Mouse (Mus musculus) cerebellum, postnatal 36 days (tissue): Measurements from ENCODE around the gene Mccc2.
"Not testable (repeated sequence)": the region's sequence is repeated elsewhere in the genome, so short reads cannot be mapped to it uniquely, and the experiment has no call there.

Source experiments
- DNase-seq, 2 experiments: peaks; one replicate each; pipeline ENCODE4 v3.0.0; 2021 to 2022; ENCODE audit warnings: mixed read lengths in 2 of 2

Gene Mccc2

DNA sequence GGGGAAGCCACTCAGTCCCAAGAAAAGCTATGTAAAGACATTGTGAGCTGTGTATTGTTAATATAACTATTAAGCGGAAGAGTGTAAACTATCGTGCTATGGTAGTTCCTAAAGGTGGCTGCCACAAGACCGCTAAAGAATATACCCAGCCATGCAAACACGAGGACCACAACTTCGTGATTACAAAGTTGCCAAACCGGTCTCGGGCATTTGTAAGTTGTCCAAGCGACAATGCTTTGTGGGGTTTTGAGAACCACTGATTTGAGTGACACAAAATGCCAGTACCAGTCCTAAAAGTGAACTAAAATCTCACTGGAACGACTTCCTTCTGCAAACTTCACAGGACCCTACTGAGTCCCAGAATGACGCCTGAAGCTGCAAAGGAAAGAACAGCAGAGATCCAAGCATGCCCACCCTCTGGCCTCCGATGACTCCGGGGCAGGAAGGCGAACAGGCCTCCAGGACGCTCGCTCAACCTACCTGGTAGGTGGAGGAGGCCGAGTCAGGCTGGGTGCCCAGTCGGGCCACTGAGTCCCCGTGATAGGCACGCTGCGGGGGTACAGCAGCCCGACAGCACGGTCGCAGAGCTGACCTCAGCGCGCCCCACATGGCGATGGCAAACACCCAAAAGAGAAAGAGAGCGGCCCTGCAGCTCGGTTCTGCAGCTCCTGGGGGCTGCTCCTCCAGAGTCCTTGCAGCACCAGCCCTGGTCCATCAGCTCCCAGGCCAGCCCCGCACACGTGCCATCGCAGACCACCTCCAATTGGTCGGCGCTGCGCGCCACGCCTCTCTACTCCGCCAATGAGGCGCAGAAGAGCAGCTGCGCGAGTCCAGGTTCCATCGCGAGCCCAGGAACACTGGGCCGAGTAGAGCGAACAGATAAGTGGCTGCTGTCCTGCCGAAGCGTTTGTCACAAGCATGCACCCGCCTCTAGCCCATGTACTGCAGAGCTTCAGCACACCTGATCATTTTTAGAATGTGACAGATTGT is at the start of gene Mccc2:
Mccc2 (minus strand) TSS at position 734 of the 990 bp plus-strand sequence.
- peak; percentile 77 to 87 for DNase-seq

DNA sequence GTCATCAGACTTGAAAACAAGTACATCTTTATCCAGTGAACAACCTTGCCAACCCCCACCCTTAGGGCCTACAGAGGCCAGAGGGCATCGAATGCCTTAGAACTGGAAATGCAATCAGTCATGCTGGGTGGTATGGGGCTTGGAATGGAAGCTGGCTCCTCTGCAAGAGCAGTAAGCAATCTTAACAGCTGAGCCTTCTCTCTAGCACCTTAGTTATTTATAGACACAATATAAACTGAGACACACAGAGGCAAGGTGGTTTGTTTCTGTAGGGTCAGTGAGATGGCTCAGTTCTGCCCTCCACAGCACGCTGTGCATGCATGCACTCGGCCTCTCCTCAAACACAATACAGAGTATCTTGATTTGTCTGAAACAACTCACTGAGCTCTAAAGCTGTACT is 48.5 kb upstream of the Mccc2 start:
- DNase-seq: no peak

DNA sequence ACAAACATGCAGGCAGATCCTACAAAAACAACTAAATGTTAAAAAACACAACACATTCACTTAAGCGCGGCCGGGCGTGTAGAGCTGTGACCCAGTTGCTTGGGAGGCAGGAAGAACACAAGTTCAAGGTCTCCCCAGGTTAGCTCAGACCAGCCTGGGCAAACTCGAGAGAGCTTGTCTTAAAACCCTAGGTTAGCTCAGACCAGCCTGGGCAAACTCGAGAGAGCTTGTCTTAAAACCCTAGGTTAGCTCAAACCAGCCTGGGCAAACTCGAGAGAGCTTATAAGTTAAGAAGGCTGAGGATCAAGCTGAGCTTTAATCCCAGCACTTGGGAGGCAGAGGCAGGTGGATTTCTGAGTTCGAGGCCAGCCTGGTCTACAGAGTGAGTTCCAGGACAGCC is 42.3 kb upstream of the Mccc2 start:
- DNase-seq: not testable (repeated sequence)

DNA sequence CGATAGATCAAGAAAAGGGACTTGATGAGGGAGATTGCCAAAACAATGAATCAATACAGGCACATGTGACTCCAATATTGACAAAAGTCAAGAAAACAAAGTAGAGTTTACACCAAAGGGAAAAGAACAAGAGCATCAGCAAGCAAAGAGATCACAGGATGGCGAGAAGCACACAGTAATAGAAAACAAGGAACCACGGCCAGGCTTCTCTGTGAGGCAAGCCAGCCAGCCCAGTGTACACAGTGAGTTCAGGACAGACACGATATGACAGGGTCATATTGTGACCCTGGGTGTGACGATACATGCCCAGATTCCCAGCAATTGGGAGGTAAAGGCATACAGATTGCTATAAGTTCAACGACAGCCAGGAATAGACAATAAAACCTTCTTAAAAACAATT is 10.6 kb upstream of the Mccc2 start:
- DNase-seq: no peak

DNA sequence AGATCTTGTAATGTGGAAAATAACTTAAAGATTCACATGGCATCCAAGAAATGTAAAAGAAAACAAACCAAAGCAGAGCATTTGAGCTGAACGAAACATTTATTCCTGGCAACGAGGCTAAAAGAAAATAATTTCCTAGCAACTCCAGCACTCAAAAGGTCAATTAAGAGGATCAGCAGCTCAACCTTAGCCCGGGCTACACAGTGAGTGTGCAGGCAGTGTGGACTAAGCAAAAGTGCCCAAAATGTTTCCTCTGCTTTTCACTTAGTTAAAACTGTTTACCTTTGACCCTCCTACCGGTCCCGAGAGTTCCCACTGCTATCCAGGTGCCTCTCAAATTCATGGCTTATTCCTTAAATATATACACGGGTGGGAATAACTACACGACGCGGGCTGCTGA is 1.5 kb upstream of the Mccc2 start:
- DNase-seq: no peak

DNA sequence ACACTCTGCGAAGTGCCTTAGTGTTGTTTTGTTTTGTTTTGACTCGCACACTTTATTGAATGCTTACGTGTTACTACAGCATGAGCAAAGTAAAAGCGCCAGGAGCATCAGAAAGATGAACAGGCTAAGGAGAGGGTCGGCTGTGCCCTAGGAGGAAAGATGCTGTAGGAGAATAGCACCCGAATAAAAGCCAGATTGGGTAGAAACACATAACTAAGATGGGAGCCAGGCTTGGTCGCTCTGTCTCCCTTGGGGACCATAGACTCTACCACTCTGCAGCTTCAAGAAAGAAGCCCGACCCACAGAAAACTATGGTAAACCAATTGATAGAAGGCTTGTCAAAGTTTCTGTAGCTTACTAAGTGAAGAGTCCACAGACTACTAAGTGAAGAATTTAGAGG is 498 bp upstream of the Mccc2 start:
- no peak for DNase-seq

DNA sequence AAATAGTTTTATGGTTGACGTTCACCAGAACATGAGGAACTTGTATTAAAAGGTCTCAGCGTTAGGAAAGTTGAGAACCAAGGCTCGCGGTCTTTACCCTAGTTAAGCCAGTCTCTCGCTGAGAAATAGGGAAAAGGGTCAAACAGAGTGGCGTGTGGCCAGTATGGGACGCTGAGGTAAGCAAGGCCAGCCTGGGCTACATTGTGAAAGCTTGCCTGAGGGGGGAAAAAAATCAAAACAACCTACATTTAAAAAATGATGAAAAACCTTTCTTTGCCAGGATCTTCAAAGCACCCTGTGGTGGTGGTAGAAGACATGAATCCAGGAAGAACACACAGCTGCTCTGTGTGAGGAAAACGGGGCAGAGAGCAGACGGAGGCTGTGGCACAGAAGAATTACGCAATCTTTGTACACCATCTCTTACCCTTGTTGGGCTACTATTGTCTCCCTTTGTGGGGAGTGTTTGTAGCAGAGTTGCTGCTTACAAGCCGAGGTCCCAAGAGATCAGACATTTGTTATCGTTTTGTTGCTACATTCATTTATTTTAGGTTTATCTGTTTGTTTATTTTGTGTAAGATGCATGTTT is 9.4 kb downstream of the Mccc2 start:
- no peak for DNase-seq

DNA sequence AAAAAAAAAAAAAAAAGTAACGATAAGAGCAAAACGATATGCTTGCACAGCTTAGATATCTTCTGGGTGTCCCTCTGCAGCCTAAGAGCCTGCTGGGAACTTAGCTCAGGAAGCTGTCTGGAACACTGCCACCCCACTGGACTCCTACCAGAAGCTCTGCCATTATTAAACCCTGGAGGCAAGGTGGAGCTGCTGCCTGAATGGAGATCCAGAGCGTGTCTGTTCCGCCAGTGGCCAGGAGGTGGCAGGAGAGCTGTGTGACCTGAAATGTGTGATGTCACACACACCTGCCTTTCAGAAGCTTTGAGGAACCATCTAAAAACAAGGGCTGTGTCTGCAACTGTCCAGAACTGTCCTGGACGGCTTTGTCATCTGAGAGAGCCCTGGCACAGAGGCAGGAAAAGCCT is 13.6 kb downstream of the Mccc2 start:
- DNase-seq: peak; percentile 87 to 88

DNA sequence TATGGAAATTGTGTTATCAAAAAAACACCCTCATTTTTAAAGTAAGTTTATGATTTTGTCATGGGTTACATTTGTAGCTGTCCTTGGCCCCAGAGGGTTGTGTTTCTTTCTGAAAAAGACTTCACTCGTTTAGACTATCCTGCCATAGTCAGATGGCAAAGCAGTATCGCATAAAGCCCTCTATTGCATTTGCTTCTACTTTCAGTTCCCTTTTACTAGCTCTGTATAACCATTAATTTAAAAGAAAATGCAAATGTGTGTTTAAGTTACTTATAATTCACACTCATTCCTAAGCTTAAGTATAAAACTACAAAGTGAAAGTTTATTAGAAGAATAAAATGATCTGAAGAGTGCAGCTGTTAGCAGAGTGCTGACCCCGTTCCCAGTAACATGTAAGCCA is 16.4 kb downstream of the Mccc2 start:
- DNase-seq: no peak

DNA sequence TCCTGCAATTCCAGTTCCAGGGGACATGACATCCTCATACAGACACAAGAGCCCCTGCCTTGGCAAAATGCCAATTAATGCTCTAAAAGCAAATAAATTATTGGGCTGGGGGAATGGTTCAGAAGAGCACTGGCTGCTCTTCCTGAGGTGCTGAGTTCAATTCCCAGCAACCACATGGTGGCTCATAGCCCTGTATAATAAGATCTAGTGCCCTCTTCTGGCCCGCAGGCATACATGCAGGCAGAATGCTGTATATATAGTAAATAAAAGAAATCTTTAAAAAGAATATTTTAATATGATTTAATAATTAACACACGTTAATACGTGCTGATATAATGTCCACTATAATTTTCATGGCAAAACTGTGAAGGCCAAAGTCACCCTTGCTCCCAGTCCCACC is 17.3 kb downstream of the Mccc2 start:
- DNase-seq: no peak

DNA sequence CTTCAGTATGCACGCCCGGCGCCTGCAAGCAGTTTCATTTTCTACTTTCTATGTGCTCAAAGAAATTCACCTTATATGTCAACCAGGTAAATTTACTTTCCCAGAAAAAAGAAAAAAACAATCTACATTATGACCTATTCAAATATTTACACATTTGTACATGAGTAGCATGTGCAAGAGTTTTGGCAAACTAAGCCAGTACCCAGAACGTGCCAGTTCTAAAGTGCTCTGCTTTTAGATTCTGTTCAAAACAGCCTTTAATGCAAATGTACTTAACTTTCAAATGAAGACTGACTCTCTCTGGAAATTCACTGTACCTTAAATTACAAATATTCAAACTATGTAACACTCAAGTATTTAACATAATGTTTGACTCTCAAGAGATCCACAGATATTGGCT is 25.8 kb downstream of the Mccc2 start:
- DNase-seq: no peak

DNA sequence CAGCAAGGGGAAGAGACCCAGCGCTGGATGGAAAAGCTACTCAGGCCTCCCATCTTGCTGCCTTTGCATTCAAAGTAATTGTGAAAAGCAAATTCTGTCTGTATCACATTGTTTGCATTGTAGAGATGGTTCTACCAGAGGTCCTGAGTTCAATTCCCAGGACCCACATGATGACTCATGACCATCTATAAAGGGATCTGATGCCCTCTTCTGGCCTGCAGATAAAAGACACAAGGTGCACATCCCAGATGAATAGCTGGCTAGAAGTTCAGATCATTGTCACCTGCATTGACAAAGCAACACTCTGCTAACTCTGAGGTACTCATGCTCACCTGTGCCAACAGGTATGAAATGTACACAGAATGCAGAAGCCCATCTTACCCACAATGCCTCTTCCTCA is 32.1 kb downstream of the Mccc2 start:
- no peak for DNase-seq

DNA sequence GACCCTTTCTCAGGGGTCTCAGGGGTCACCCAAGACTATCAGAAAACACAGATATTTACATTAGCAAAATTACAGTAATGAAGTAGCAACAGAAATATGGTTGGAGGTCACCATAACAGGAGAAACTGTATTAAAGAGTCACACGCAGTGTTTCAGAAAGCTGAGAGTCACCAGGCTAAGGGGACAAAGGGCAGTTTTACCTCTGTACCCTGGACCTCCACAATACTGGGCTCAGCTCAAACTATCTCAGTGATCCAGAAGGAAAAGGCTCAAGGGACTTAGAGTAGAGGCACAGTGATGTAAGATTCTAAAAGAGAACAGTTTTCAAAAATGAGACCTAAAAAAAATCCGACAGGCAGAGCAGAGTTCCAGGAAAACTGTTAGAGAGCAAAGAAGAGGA is 36.0 kb downstream of the Mccc2 start:
- DNase-seq: no peak

DNA sequence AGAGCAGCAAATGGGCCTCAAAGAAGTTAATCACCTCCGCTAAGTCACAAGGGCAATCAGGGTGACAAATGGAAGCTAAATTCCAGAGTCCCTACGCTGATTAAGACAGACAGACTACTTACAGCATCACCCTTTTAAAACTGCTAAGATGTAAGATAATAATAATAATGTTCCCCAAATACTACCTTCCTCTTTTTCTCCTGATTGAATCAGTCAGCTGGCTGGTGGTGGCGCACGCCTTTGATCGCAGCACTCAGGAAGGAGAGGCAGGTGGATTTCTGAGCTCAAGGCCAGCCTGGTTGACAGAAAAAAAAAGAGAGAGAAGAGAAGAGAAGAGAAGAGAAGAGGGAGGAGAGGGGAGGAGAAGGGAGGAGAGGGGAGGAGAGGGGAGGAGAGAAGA is 45.4 kb downstream of the Mccc2 start:
- DNase-seq: no peak

DNA sequence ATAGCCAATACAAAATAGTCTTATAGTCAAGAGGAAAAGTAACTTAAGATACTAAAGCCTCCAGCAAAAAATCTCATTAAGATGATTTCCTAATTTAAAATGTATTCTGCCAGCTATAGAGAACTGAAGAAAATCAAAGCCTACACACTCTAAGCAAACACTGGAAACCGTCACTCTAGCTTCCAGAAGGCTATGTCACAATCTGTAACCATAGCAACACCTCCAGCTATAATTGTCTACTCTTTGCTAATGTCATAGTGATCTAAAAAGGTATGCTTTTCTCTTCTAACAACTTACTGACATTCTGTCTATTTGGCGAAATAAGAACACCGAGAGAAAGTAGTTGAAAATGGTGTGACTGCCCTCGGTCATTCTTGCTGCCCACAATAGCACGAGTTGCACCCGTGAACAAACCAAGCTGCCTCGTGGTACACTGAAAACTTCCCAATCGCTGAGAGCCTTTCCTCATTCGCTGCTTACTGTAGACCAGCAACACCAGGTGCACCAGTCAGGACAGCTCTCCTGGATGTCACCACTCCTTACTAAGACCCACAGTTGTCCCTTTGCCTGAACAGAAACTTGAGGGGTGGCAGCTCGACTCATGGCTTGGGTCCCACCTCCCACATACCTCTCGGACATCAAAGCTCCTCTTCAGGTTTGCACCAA is 48.3 kb downstream of the Mccc2 start:
- DNase-seq: no peak

DNA sequence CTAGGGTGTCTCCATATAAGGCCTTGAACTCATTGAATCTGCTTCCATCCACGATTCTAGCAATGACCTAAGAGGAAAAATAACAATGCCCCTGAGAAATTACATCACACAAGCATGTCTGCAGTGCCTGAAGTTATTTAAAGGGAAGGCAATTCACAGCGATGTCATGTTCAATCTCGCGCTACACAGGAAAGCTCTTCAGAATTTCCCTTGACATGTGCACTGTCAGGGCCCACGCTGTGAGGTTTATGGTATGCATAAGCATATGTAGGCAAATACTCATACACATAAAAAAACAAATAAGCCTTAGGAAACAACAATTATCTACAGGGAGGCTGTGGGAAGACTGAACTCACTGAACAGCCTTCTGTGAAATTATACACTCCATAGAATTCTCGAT is 51.6 kb downstream of the Mccc2 start:
- DNase-seq: no peak

DNA sequence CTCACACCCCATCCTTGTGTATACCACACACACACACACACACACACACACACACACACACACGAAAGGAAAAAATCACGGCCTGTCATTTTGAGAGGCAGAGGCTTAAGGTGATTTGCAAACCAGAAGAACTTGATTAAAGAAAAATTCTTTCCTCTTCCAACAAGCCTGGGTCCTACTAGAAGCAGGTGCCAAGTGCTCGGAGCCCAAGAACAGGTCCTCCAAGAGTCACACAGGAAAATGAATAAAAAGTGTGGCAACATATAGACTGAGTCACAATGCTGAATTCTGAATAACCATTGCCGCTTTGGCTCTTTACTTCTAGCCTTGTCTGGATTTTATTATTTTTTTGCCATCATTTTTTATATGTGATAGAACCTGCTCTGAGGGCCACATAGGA is 53.8 kb downstream of the Mccc2 start:
- no peak for DNase-seq

DNA sequence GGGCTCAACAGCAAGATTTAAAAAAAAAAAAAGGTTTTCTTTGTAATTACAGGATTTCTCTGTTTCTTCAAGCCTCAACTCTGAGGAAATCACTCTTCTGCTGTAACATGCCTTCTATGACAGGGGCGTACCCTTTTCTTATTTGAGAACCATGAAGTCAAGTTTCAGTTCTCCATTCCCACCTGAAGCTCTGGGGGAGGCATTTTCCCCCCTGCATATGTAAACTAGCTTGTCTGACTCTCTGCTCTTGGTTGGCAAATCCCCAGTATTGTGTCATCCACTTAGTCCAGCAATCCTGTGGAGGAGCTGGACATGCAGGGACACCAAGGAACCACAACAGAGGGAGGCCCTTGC is 59.9 kb downstream of the Mccc2 start:
- DNase-seq: no peak

DNA sequence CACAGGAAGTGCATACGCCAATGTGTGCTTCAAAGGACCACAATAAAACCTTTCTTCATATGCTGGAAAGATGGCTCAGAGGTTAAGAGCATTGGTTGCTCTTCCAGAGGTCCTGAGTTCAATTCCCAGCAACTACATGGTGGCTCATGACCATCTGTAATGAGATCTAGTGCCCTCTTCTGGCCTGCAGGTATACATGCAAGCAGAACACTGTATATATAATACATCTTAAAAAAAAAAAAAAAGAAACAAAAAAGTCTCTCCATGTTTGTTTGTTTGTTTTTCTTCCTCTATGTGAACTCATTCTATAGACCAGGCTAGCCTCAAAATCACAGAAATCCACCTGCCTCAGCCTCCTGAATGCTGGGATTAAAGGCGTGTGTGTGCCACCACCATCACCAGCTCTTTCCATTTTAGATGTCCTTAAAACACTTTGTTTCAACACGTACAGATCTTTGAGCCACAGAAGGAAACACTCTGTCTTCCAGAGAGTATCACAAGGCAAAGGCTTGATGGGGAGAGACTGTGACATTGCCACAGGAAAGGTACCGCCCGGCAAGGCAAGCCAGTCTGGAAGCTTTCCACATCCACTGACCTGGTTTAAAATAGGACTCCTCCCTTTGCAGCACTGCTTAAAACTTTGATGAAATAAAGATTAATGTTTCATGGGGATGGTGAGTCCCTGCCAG is 60.4 kb downstream of the Mccc2 start:
- no peak for DNase-seq

DNA sequence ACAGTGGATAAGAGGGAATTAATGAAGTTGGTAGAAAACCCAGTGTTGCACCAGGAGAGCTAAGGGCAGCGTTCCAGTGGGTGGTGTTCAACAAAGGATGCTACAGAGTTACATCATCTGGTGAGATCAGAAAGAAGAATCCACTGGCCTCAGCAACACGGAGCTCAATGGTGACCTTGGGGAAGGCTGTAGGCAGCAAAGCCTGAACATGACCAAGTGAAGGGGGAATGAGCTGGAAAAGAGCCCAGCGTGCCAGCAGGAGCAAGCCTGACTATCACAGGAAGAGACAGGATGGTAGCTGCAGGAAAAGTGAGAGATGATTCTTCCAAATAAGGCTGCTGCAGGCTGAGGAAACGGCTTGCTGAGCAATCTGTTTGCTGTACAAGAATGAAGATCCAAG is 68.0 kb downstream of the Mccc2 start:
- no peak for DNase-seq

DNA sequence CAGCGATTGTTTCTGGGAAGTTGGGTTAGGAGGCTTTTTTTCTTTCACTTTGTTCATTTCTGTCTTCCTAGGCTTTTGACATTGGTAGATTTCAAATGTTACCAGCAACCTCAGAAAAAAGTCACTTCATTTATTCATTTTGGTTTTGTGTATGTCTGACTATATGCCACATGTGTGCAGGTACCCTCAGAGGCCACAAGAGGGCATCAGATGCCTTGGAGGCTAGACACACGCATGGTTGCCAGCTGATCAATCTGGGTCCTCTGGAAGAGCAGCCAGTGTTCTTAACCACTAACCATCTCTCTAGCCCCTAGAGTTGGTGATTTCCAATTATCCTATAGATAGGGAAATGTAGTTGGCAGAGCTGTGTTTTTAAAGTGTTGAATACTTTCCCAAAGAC is 71.9 kb downstream of the Mccc2 start:
- no peak for DNase-seq

DNA sequence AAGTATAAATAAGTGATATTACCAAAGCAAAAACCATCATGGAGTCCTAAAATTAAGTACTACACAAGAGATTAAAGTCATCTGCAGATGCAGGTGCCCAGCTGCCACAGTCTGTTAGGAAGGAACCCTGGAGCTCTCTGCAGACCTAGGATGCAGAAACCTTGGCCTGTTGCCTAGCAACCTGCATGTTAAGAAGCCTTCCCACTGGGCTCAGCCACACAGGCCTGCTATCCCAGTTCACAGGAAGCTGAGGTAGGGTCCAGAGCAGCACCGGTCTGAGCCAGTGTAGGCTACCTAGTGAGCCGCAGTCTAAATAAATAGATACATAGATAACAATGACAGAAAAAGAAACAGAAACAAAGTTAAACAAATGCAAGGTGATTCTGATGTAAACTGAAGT is 74.8 kb downstream of the Mccc2 start:
- peak; percentile 6 to 9 for DNase-seq

DNA sequence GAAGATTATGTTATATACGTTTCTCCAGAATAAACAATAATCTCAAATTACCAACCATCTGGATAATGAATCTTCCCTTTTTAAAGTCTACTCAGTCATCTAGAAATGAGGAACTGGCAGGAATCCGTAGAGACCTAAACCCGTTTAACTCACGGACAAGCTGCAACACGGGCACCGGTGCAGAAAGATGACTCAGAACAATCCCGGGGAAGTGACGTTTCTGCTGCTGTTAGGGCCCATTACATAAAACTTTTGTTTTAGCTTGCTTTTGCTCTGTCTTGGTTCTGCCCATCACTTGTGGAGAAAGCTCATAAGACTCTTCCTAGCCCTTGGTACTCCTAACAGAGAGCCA is 76.1 kb downstream of the Mccc2 start:
- DNase-seq: no peak
